Mouse (Mus musculus) MEL (cell line): ENCODE results near the gene Mpg. TPM values are rescaled to one million over a fixed set of nuclear protein-coding genes. Genes with fewer than 3 reads are reported as not detected.

Experiments
- DNase-seq: peaks from one replicate; pipeline ENCODE4 v3.0.0; 2011; ENCODE audit warnings: low read depth, low spot score
- H3K27ac ChIP-seq: 2 replicates; pipeline ENCODE4 v1.5.1; 2012; ENCODE audit warnings: low read depth, mild to moderate bottlenecking, control low read depth, low read length, moderate library complexity; ENCODE audit not compliant: control insufficient read depth
- H3K27me3 ChIP-seq, 2 experiments: fragments of 150-350 bp in 1 of 2; sonication (generic) in 1 of 2; 2 replicates each; pipeline ENCODE4 v1.6.1; 2012; ENCODE audit warnings: low read length in 2 of 2, mild to moderate bottlenecking in 2 of 2, improper control_type of control experiment in 1 of 2, moderate library complexity in 1 of 2; ENCODE audit not compliant: insufficient read depth in 2 of 2, control insufficient read depth in 1 of 2
- H3K36me3 ChIP-seq, 2 experiments: 2 replicates each; pipeline ENCODE4 v1.6.1; 2012 to 2014; ENCODE audit warnings: low read length in 2 of 2, improper control_type of control experiment in 1 of 2, inconsistent platforms in 1 of 2, mild to moderate bottlenecking in 1 of 2; ENCODE audit not compliant: insufficient read depth in 2 of 2, control insufficient read depth in 1 of 2
- H3K4me1 ChIP-seq, 2 experiments: fragments of 150-350 bp in 1 of 2; sonication (generic) in 1 of 2; 2 replicates each; pipeline ENCODE4 v1.6.1; 2012; ENCODE audit warnings: low read length in 2 of 2, improper control_type of control experiment in 1 of 2, mild to moderate bottlenecking in 1 of 2; ENCODE audit not compliant: insufficient read depth in 2 of 2, control insufficient read depth in 1 of 2
- H3K4me3 ChIP-seq, 2 experiments: fragments of 150-350 bp in 1 of 2; sonication (generic) in 1 of 2; 2 replicates each; pipeline ENCODE4 v1.5.1; 2012; ENCODE audit warnings: low read depth in 2 of 2, low read length in 2 of 2, mild to moderate bottlenecking in 2 of 2, moderate library complexity in 2 of 2, control low read depth in 1 of 2, improper control_type of control experiment in 1 of 2; ENCODE audit not compliant: control insufficient read depth in 1 of 2, insufficient read depth in 1 of 2
- H3K79me2 ChIP-seq: 2 replicates; pipeline ENCODE4 v1.6.1; 2012; ENCODE audit warnings: mild to moderate bottlenecking, low read length, moderate library complexity; ENCODE audit not compliant: control insufficient read depth, poor library complexity, insufficient read depth
- H3K9ac ChIP-seq: 2 replicates; pipeline ENCODE4 v1.6.1; 2012; ENCODE audit warnings: low read depth, mild to moderate bottlenecking, control low read depth, low read length, moderate library complexity; ENCODE audit not compliant: control insufficient read depth, poor library complexity, severe bottlenecking
- H3K9me3 ChIP-seq: fragments of 150-350 bp; sonication (generic); replicated peaks from 2 replicates; pipeline ENCODE4 v1.6.1; 2012; ENCODE audit warnings: mild to moderate bottlenecking, low read length, improper control_type of control experiment, moderate library complexity; ENCODE audit not compliant: insufficient read depth
- CHD2 ChIP-seq: IDR thresholded peaks from 2 replicates; pipeline ENCODE4 v1.6.1; 2011; ENCODE audit warnings: low read length, improper control_type of control experiment
- E2F4 ChIP-seq: IDR thresholded peaks from 2 replicates; pipeline ENCODE4 v1.6.1; 2011; ENCODE audit warnings: low read depth, low read length, improper control_type of control experiment, borderline replicate concordance
- ELF1 ChIP-seq: IDR thresholded peaks from 2 replicates; pipeline ENCODE4 v1.6.1; 2014; ENCODE audit warnings: low read depth, mild to moderate bottlenecking, inconsistent platforms, low read length, improper control_type of control experiment, moderate library complexity
- ETS1 ChIP-seq: IDR thresholded peaks from 2 replicates; pipeline ENCODE4 v1.6.1; 2012; ENCODE audit warnings: low read depth, mild to moderate bottlenecking, inconsistent platforms, low read length, improper control_type of control experiment, moderate library complexity
- GABPA ChIP-seq: IDR thresholded peaks from 2 replicates; pipeline ENCODE4 v1.6.1; 2012; ENCODE audit warnings: low read depth, mild to moderate bottlenecking, inconsistent platforms, low read length, improper control_type of control experiment, moderate library complexity
- HCFC1 ChIP-seq: IDR thresholded peaks from 2 replicates; pipeline ENCODE4 v1.6.1; 2012; ENCODE audit warnings: low read depth, mild to moderate bottlenecking, inconsistent platforms, low read length, improper control_type of control experiment, moderate library complexity
- JUND ChIP-seq: IDR thresholded peaks from 2 replicates; pipeline ENCODE4 v1.6.1; 2011; ENCODE audit warnings: low read depth, mild to moderate bottlenecking, improper control_type of control experiment, low read length
- MAFK ChIP-seq: IDR thresholded peaks from 2 replicates; pipeline ENCODE4 v1.6.1; 2011; ENCODE audit warnings: low read depth, mild to moderate bottlenecking, low read length, improper control_type of control experiment, borderline replicate concordance
- MAZ ChIP-seq: IDR thresholded peaks from 2 replicates; pipeline ENCODE4 v1.6.1; 2012; ENCODE audit warnings: low read depth, mild to moderate bottlenecking, inconsistent platforms, low read length, improper control_type of control experiment
- MEF2A ChIP-seq: IDR thresholded peaks from 2 replicates; pipeline ENCODE4 v1.6.1; 2014; ENCODE audit warnings: low read depth, mild to moderate bottlenecking, inconsistent platforms, low read length, improper control_type of control experiment; ENCODE audit not compliant: poor library complexity, insufficient replicate concordance, severe bottlenecking; ENCODE audit errors: extremely low read depth
- MXI1 ChIP-seq: IDR thresholded peaks from 2 replicates; pipeline ENCODE4 v1.6.1; 2011; ENCODE audit warnings: mild to moderate bottlenecking, low read depth, low read length, improper control_type of control experiment
- NELFE ChIP-seq: IDR thresholded peaks from 2 replicates; pipeline ENCODE4 v1.6.1; 2011; ENCODE audit warnings: low read depth, low read length, improper control_type of control experiment
- NRF1 ChIP-seq: IDR thresholded peaks from 2 replicates; pipeline ENCODE4 v1.6.1; 2014; ENCODE audit warnings: low read depth, mild to moderate bottlenecking, inconsistent platforms, low read length, improper control_type of control experiment, moderate library complexity; ENCODE audit not compliant: poor library complexity, insufficient read depth, severe bottlenecking
- POLR2A ChIP-seq, 2 experiments: IDR thresholded peaks; 2 replicates each; pipeline ENCODE4 v1.6.1; 2011 to 2012; ENCODE audit warnings: low read length in 2 of 2, mild to moderate bottlenecking in 2 of 2, control low read depth in 1 of 2, improper control_type of control experiment in 1 of 2, low read depth in 1 of 2, moderate library complexity in 1 of 2; ENCODE audit not compliant: control insufficient read depth in 1 of 2, insufficient read depth in 1 of 2, poor library complexity in 1 of 2
- POLR2AphosphoS2 ChIP-seq: IDR thresholded peaks from 2 replicates; pipeline ENCODE4 v1.6.1; 2011; ENCODE audit warnings: low read length, improper control_type of control experiment
- POLR2AphosphoS5 ChIP-seq: IDR thresholded peaks from 2 replicates; pipeline ENCODE4 v1.6.1; 2012; ENCODE audit warnings: low read depth, borderline replicate concordance, mild to moderate bottlenecking, inconsistent platforms, low read length, moderate library complexity, mixed read lengths
- RCOR1 ChIP-seq: IDR thresholded peaks from 2 replicates; pipeline ENCODE4 v1.6.1; 2012; ENCODE audit warnings: low read depth, mild to moderate bottlenecking, inconsistent platforms, low read length, improper control_type of control experiment
- SIN3A ChIP-seq: IDR thresholded peaks from 2 replicates; pipeline ENCODE4 v1.6.1; 2012; ENCODE audit warnings: low read length, improper control_type of control experiment, inconsistent platforms
- SMC3 ChIP-seq: IDR thresholded peaks from 2 replicates; pipeline ENCODE4 v1.6.1; 2011; ENCODE audit warnings: low read depth, low read length, improper control_type of control experiment
- TAL1 ChIP-seq: IDR thresholded peaks from 2 replicates; pipeline ENCODE4 v1.6.1; 2012; ENCODE audit warnings: mild to moderate bottlenecking, inconsistent platforms, low read length, moderate library complexity, mixed read lengths
- TBP ChIP-seq: IDR thresholded peaks from 2 replicates; pipeline ENCODE4 v1.8.0; 2011; ENCODE audit warnings: low read depth, low read length, improper control_type of control experiment
- TCF12 ChIP-seq: IDR thresholded peaks from 2 replicates; pipeline ENCODE4 v1.6.1; 2014; ENCODE audit warnings: low read depth, mild to moderate bottlenecking, inconsistent platforms, low read length, improper control_type of control experiment, moderate library complexity
- ZKSCAN1 ChIP-seq: IDR thresholded peaks from 2 replicates; pipeline ENCODE4 v1.6.1; 2012; ENCODE audit warnings: low read depth, mild to moderate bottlenecking, inconsistent platforms, low read length, improper control_type of control experiment, moderate library complexity
- ZMIZ1 ChIP-seq: IDR thresholded peaks from 2 replicates; pipeline ENCODE4 v1.6.1; 2012; ENCODE audit warnings: low read depth, mild to moderate bottlenecking, inconsistent platforms, low read length, improper control_type of control experiment, moderate library complexity
- polyA plus RNA-seq, 2 experiments: library from polyadenylated mRNA; stranded (reverse) in 1 of 2; unstranded in 1 of 2; fragments of >175 nt in 1 of 2; fragments of >200 nt in 1 of 2; gene quantifications; 2 replicates each; pipeline versions ENCODE4 v1.2.1 to v1.2.4; 2012; ENCODE audit warnings: low replicate concordance in 2 of 2, low read depth in 1 of 2; ENCODE audit not compliant: insufficient read length in 2 of 2, insufficient read depth in 1 of 2, missing spikeins in 1 of 2
- total RNA-seq: library from RNA; depleted of rRNA; stranded (reverse); fragments of 300-350 nt; gene quantifications from 2 replicates; pipeline ENCODE4 v1.2.3, GENCODE M21; 2012; rRNA removed

The Mpg gene
- total RNA-seq: 41.2 and 43.2 TPM in 2 replicates
- 10 to 100 TPM in 1 of 2 experiments, not detected in 1; 42.0 TPM for polyA plus RNA-seq

DNA sequence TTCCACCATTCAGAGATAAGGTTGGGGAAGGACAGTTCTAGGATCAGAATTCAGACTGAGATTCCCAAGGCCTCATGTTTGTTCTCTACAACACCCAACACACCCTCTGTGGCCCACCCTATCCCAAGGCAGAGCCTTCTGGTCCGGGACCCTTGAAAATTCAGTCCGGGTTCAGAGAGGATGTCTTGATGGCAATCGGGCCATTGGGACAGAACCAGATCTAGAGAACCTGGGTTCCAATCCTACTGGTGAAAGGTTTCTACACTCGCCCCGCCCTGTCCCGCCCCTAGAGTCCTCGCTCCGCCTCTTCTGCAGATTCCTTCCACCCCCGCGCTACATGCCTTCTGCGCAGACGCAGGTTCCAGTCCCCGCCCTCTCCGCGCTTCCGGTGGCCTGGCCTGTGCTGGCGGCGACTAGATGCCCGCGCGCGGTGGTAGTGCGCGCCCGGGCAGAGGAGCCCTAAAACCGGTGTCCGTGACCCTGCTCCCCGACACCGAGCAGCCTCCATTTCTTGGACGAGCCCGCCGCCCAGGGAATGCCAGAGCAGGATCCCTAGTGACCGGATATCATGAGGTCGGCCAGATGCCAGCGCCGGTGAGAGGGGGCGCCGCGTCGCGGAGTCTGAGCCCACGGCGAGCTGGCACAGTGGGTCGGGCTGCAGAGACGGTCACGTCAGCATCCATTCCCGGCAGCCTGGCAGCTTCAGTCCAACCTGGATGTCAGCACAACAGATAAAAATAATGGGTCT, at the start of gene Mpg:
TSS of gene Mpg (plus strand) at position 382 of the 748 bp plus-strand sequence.
- Histone ChIP-seq H3K27ac (peak within 1 kb of the TSS; percentile 52), H3K9ac (peak within 1 kb of the TSS; percentile 89), H3K79me2 (peaks cover 11% of the 10 kb centered on the region), H3K4me3 (peak within 1 kb of the TSS; percentile 59 to 79), H3K36me3 (peaks cover 0 to 18% of the 10 kb centered on the region in 2 experiments; a peak in 2 of 4 replicates), H3K9me3 (no peaks in the 10 kb centered on the region), H3K27me3 (peaks cover 8 to 11% of the 10 kb centered on the region in 2 experiments), H3K4me1 (peaks cover 13 to 38% of the 10 kb centered on the region in 2 experiments)
- DNase-seq: peak; percentile 95
- TF ChIP-seq CHD2: no peak
- TF ChIP-seq TCF12: peak; percentile 75
- no peak for TF ChIP-seq ETS1
- TF ChIP-seq POLR2A (IDR thresholded peaks at IDR 0.05; ENCODE audit: control insufficient read depth in 1 of 2, insufficient read depth in 1 of 2, low read depth in 1 of 2, low read length in 2 of 2, poor library complexity in 1 of 2): peak; percentile 99 to 100
- no peak for TF ChIP-seq TAL1
- TF ChIP-seq RCOR1: 0 out of 2 replicates have a peak, but pooled peaks have one; percentile 7
- TF ChIP-seq SIN3A: peak; percentile 86
- TF ChIP-seq JUND: no peak
- TF ChIP-seq TBP: peak; percentile 43; the same call in 1 of the 2 replicates
- TF ChIP-seq NRF1: peak; percentile 89
- no peak for TF ChIP-seq ZKSCAN1
- peak; percentile 92 for TF ChIP-seq ELF1
- TF ChIP-seq NELFE: peak; percentile 99
- TF ChIP-seq MAFK: no peak
- TF ChIP-seq POLR2AphosphoS5: no peak
- TF ChIP-seq MAZ: peak; percentile 51; the same call in 1 of the 2 replicates
- TF ChIP-seq E2F4: no peak
- no peak for TF ChIP-seq SMC3
- TF ChIP-seq MXI1: peak; percentile 81
- no peak for TF ChIP-seq MEF2A
- peak; percentile 78 for TF ChIP-seq HCFC1
- TF ChIP-seq ZMIZ1: peak; percentile 98
- no peak for TF ChIP-seq GABPA
- peak; percentile 98 for TF ChIP-seq POLR2AphosphoS2
